In genomic region chr11:53623573-53623972, GRCm38 (mm10) we compare ENCODE assay signal across 25 mouse cellular contexts. TPM values are rescaled to one million over a fixed set of nuclear protein-coding genes. Genes with fewer than 3 reads are reported as not detected.
"Had no signal": no experiment of that assay in that cellular context is flagged by ENCODE, and none has a peak within 500 bp of the region (broad histone marks: within the 10 kb centered on the region; RNA-seq: fewer than 3 reads in every experiment).

No protein-coding gene starts in this region.

- H3K9me3 ChIP-seq: liver, embryonic 13.5 days; liver, embryonic 15.5 days; lung, embryonic 15.5 days; midbrain, embryonic 10.5 days; neural tube, embryonic 12.5 days had no signal

- H3K36me3 ChIP-seq: liver, embryonic 13.5 days; liver, embryonic 15.5 days; lung, embryonic 15.5 days; midbrain, embryonic 10.5 days; midbrain, embryonic 12.5 days; neural tube, embryonic 12.5 days had no signal

- H3K27ac ChIP-seq: liver, embryonic 13.5 days; liver, embryonic 15.5 days; lung, embryonic 15.5 days; midbrain, embryonic 10.5 days; midbrain, embryonic 12.5 days; neural tube, embryonic 12.5 days had no signal

- H3K4me3 ChIP-seq: liver, embryonic 13.5 days; liver, embryonic 15.5 days; lung, embryonic 15.5 days; midbrain, embryonic 10.5 days; midbrain, embryonic 12.5 days; neural tube, embryonic 12.5 days had no signal

- H3K4me1 ChIP-seq: lung, embryonic 15.5 days; midbrain, embryonic 12.5 days; neural tube, embryonic 12.5 days had no signal

- H3K4me2 ChIP-seq: liver, embryonic 13.5 days; liver, embryonic 15.5 days; lung, embryonic 15.5 days; midbrain, embryonic 12.5 days; neural tube, embryonic 12.5 days had no signal

- ATAC-seq: liver, postnatal 0 days; lung, postnatal 0 days; midbrain, embryonic 16.5 days had no signal

- H3K27me3 ChIP-seq: liver, embryonic 13.5 days; liver, embryonic 15.5 days; lung, embryonic 15.5 days; neural tube, embryonic 12.5 days had no signal

- H3K9ac ChIP-seq: liver, embryonic 13.5 days; liver, embryonic 15.5 days; liver, postnatal 0 days; lung, embryonic 15.5 days; midbrain, embryonic 12.5 days; neural tube, embryonic 12.5 days had no signal

- DNase-seq: liver, embryonic 13.5 days; liver, postnatal 0 days; lung, adult 2 months; lung, postnatal 14 days; lung, postnatal 4 days; midbrain, embryonic 14.5 days; right cerebral cortex, postnatal 14 days; right cerebral cortex, postnatal 4 days; spleen, adult 18-20 months; thymus, adult 18-20 months; thymus, postnatal 14 days; thymus, postnatal 36 days had no signal

RNA-seq across cellular contexts. Expression of gene Il4, which starts 5.1 kb away (rescaled TPM):
- polyA plus RNA-seq: lung, adult 2 months; small intestine, adult 2 months had no signal

RNA-seq across cellular contexts. Expression of gene Il13, which starts 10.9 kb away (rescaled TPM):
- total RNA-seq: megakaryocyte-erythroid progenitor cell, adult 5-6 weeks; neutrophil, adult 5-6 weeks had no signal
- polyA plus RNA-seq: liver, embryonic 13.5 days; liver, embryonic 15.5 days; liver, postnatal 0 days; lung, adult 2 months; lung, postnatal 0 days; midbrain, embryonic 10.5 days; midbrain, embryonic 12.5 days; midbrain, embryonic 14.5 days; midbrain, embryonic 16.5 days; neural tube, embryonic 12.5 days; neural tube, embryonic 14.5 days; stomach, embryonic 14.5 days; stomach, embryonic 16.5 days had no signal
